Mouse (Mus musculus): ENCODE data around the gene Cytip. TPM values are rescaled to one million over a fixed set of nuclear protein-coding genes. Genes with fewer than 3 reads are reported as not detected.

Gene Cytip
- total and polyA plus RNA-seq, 3 experiments, result not detected

DNA sequence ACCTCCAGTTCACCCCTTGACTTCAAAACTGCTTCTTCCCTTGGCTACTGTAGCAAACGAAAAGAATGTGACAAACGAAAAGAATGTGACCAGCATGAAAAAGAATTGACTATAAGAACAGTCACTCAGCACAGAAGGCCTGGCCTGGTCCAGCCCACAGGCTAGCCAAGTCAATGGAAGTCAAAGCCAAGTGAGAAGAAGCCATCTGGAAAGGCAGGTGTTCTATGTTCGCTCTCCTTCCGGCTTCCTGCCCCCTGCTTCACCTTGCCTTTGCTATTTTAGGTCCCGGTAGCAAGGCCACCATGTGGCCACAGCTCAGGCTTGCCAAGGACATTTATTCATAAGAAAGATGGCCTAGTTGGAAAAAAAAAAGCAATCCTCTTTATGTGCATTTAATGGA, 56.7 kb downstream of the Cytip start:
- H3K4me3 ChIP-seq (ENCODE audit: control insufficient read depth in 1 of 2, insufficient read depth in 1 of 2, low read depth in 2 of 2, low read length in 2 of 2), result no peak overlapping the region

DNA sequence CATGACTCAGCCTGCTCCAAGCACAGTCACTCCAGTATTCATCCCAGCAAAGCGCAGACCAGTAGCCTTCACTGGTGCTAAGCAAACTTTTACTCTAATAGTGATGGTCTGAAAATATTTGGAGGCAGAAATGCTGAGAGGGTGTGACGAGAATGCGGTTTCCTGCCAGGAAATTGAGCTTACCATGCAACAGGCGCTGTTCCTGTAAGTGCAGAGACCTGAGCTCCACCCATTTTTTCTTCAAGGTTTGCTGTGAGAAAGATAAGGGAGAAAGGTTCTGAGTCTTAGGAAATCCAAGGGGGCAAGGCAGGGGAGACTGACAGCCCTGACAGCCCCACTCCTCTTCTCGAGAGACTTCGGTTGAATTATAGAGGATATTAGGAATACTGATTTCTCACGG, 57.7 kb downstream of the Cytip start:
- no peak for TF ChIP-seq ZC3H11A (IDR thresholded peaks at IDR 0.05; ENCODE audit: low read depth, low read length)
- TF ChIP-seq CTCF (IDR thresholded peaks at IDR 0.05 in 2 of 3, conservative IDR thresholded peaks at IDR 0.05 in 1 of 3; ENCODE audit: control insufficient read depth in 1 of 3, insufficient read depth in 1 of 3, low read depth in 2 of 3, low read length in 3 of 3, poor library complexity in 1 of 3, severe bottlenecking in 1 of 3), result no peak
- TF ChIP-seq TBP (IDR thresholded peaks at IDR 0.05; ENCODE audit: low read depth, low read length), result no peak
- no peak for TF ChIP-seq MAZ (IDR thresholded peaks at IDR 0.05; ENCODE audit: low read depth, low read length)
- DNase-seq (ENCODE audit: low read depth, low spot score), result no peak
- no peak overlapping the region for H3K4me3 ChIP-seq (ENCODE audit: control insufficient read depth in 1 of 2, insufficient read depth in 1 of 2, low read depth in 2 of 2, low read length in 2 of 2)
- no peaks in the 10 kb centered on the region for H3K27me3 ChIP-seq (ENCODE audit: control insufficient read depth in 1 of 2, insufficient read depth in 2 of 2, low read length in 2 of 2)
- H3K27ac ChIP-seq (ENCODE audit: control insufficient read depth, low read depth, low read length), result no peak overlapping the region
- no peaks in the 10 kb centered on the region for H3K79me2 ChIP-seq (ENCODE audit: control insufficient read depth, insufficient read depth, low read length, poor library complexity)
- no peaks in the 10 kb centered on the region for H3K9me3 ChIP-seq (replicated peaks; ENCODE audit: insufficient read depth, low read length)
- no peak overlapping the region for H3K9ac ChIP-seq (ENCODE audit: control insufficient read depth, low read depth, low read length, poor library complexity, severe bottlenecking)
- no peaks in the 10 kb centered on the region for H3K4me1 ChIP-seq (ENCODE audit: control insufficient read depth in 1 of 2, insufficient read depth in 2 of 2, low read length in 2 of 2)
- no peaks in the 10 kb centered on the region for H3K36me3 ChIP-seq (ENCODE audit: control insufficient read depth in 1 of 2, insufficient read depth in 2 of 2, low read length in 2 of 2)

More for the DNA sequence above, 56.7 kb downstream of the Cytip start:
- no peak for DNase-seq (ENCODE audit: low read depth, low spot score)
- Histone ChIP-seq H3K27ac (ENCODE audit: control insufficient read depth, low read depth, low read length) (no peak overlapping the region), H3K27me3 (ENCODE audit: control insufficient read depth in 1 of 2, insufficient read depth in 2 of 2, low read length in 2 of 2) (no peaks in the 10 kb centered on the region), H3K9me3 (replicated peaks; ENCODE audit: insufficient read depth, low read length) (no peaks in the 10 kb centered on the region), H3K36me3 (ENCODE audit: control insufficient read depth in 1 of 2, insufficient read depth in 2 of 2, low read length in 2 of 2) (no peaks in the 10 kb centered on the region), H3K4me1 (ENCODE audit: control insufficient read depth in 1 of 2, insufficient read depth in 2 of 2, low read length in 2 of 2) (no peaks in the 10 kb centered on the region), H3K9ac (ENCODE audit: control insufficient read depth, low read depth, low read length, poor library complexity, severe bottlenecking) (no peak overlapping the region), H3K79me2 (ENCODE audit: control insufficient read depth, insufficient read depth, low read length, poor library complexity) (no peaks in the 10 kb centered on the region)
- no peak for TF ChIP-seq POLR2AphosphoS5 (IDR thresholded peaks at IDR 0.05; ENCODE audit: borderline replicate concordance, low read depth, low read length)
- no peak for TF ChIP-seq MAZ (IDR thresholded peaks at IDR 0.05; ENCODE audit: low read depth, low read length)
- TF ChIP-seq POLR2AphosphoS2 (IDR thresholded peaks at IDR 0.05; ENCODE audit: low read length), result no peak
- TF ChIP-seq POLR2A (IDR thresholded peaks at IDR 0.05; ENCODE audit: control insufficient read depth in 1 of 2, insufficient read depth in 1 of 2, low read depth in 1 of 2, low read length in 2 of 2, poor library complexity in 1 of 2), result no peak
- no peak for TF ChIP-seq ETS1 (IDR thresholded peaks at IDR 0.05; ENCODE audit: low read depth, low read length)
- TF ChIP-seq CHD1 (IDR thresholded peaks at IDR 0.05; ENCODE audit: low read depth, low read length), result no peak
- no peak for TF ChIP-seq NRF1 (IDR thresholded peaks at IDR 0.05; ENCODE audit: insufficient read depth, low read depth, low read length, poor library complexity, severe bottlenecking)
- TF ChIP-seq RCOR1 (IDR thresholded peaks at IDR 0.05; ENCODE audit: low read depth, low read length), result no peak
- no peak for TF ChIP-seq TAL1 (IDR thresholded peaks at IDR 0.05; ENCODE audit: low read length)
- TF ChIP-seq TBP (IDR thresholded peaks at IDR 0.05; ENCODE audit: low read depth, low read length), result no peak
- no peak for TF ChIP-seq JUND (IDR thresholded peaks at IDR 0.05; ENCODE audit: low read depth, low read length)
- TF ChIP-seq ELF1 (IDR thresholded peaks at IDR 0.05; ENCODE audit: low read depth, low read length), result no peak
- no peak for TF ChIP-seq ZMIZ1 (IDR thresholded peaks at IDR 0.05; ENCODE audit: low read depth, low read length)
- no peak for TF ChIP-seq EP300 (IDR thresholded peaks at IDR 0.05; ENCODE audit: low read depth in 1 of 2, low read length in 2 of 2)
